In genomic region chr5:113813608-113814007, GRCm38 (mm10) we compare ENCODE assay signal across 12 mouse cellular contexts. TPM values are rescaled to one million over a fixed set of nuclear protein-coding genes. Genes with fewer than 3 reads are reported as not detected.
A peak's percentile ranks its signal among the peaks of the same experiment; 100 is the strongest.
DNase-seq lines count a peak whose midpoint lies in the region; ATAC-seq and TF ChIP-seq lines count a peak whose summit lies in the region.
"Had no signal": no experiment of that assay in that cellular context is flagged by ENCODE, and none has a peak within 500 bp of the region (broad histone marks: within the 10 kb centered on the region; RNA-seq: fewer than 3 reads in every experiment).

No protein-coding gene starts in this region.

- no peak for ATAC-seq in kidney, embryonic 16.5 days (ENCODE audit: low FRiP score, low TSS enrichment)
- peak; percentile 55; the same call in 1 of the 2 replicates for ATAC-seq in erythroblast, adult 5-6 weeks (replicated peaks; ENCODE audit: low FRiP score, poor library complexity, severe bottlenecking)
- ATAC-seq in hindbrain, embryonic 16.5 days = no peak
- ATAC-seq: midbrain, embryonic 16.5 days had no signal

- H3K4me2 ChIP-seq in kidney, embryonic 16.5 days (replicated peaks; ENCODE audit: low read depth, low read length) = no peak overlapping the region
- H3K4me2 ChIP-seq in hindbrain, embryonic 16.5 days (ENCODE audit: low read length) = no peak overlapping the region
- H3K4me2 ChIP-seq: liver, embryonic 13.5 days had no signal

- peaks cover 13% of the 10 kb centered on the region for H3K4me1 ChIP-seq in kidney, embryonic 16.5 days (ENCODE audit: insufficient read depth, low read length)
- peaks cover 35% of the 10 kb centered on the region for H3K4me1 ChIP-seq in E14TG2a.4 (replicated peaks; ENCODE audit: low read depth, low read length)
- H3K4me1 ChIP-seq in hindbrain, embryonic 16.5 days (ENCODE audit: control insufficient read depth, insufficient read depth, low read depth, low read length) = peaks cover 4% of the 10 kb centered on the region; the same call in 1 of the 2 replicates

- H3K9ac ChIP-seq in kidney, embryonic 16.5 days (replicated peaks; ENCODE audit: low read length) = no peak overlapping the region
- H3K9ac ChIP-seq in hindbrain, embryonic 16.5 days (ENCODE audit: low read depth, low read length) = no peak overlapping the region
- H3K9ac ChIP-seq: liver, embryonic 13.5 days had no signal

- H3K27ac ChIP-seq in kidney, embryonic 16.5 days (ENCODE audit: low read length) = no peak overlapping the region
- no peak overlapping the region for H3K27ac ChIP-seq in hindbrain, embryonic 16.5 days (ENCODE audit: low read depth, low read length)
- H3K27ac ChIP-seq: liver, embryonic 13.5 days had no signal

- peak; percentile 31 for DNase-seq in kidney, adult 9 months
- peak; percentile 46 for DNase-seq in 3T3-L1 (ENCODE audit: low read depth, low spot score)
- no peak for DNase-seq in frontal cortex, postnatal 10 days (ENCODE audit: low spot score in 2 of 2)
- DNase-seq in adrenal gland, adult 8-10 months = no peak
- DNase-seq: cerebellum, adult 11-12 months; gastrocnemius, postnatal 14 days; liver, embryonic 13.5 days had no signal

- H3K4me3 ChIP-seq in kidney, embryonic 16.5 days (ENCODE audit: low read length) = no peak overlapping the region
- H3K4me3 ChIP-seq in E14TG2a.4 (replicated peaks; ENCODE audit: low read length) = peak overlapping the region; percentile 35
- H3K4me3 ChIP-seq in hindbrain, embryonic 16.5 days (ENCODE audit: low read length) = no peak overlapping the region
- H3K4me3 ChIP-seq: liver, embryonic 13.5 days had no signal

- peak; percentile 77 for TF ChIP-seq CTCF in E14TG2a.4 (conservative IDR thresholded peaks at IDR 0.05; ENCODE audit: low read length)

- peaks cover 6% of the 10 kb centered on the region; the same call in 1 of the 2 replicates for H3K9me3 ChIP-seq in kidney, embryonic 16.5 days (ENCODE audit: low read length)
- H3K9me3 ChIP-seq in E14TG2a.4 (ENCODE audit: low read length) = no peaks in the 10 kb centered on the region
- H3K9me3 ChIP-seq in hindbrain, embryonic 16.5 days (ENCODE audit: control insufficient read depth, low read length) = 0 out of 2 replicates have a peak, but pooled peaks cover 4% of the 10 kb centered on the region
- H3K9me3 ChIP-seq: liver, embryonic 13.5 days had no signal

- H3K27me3 ChIP-seq in kidney, embryonic 16.5 days (ENCODE audit: insufficient read depth, low read length) = no peaks in the 10 kb centered on the region; the same call in 1 of the 2 replicates
- no peaks in the 10 kb centered on the region for H3K27me3 ChIP-seq in E14TG2a.4 (ENCODE audit: insufficient read depth, low read length)
- no peaks in the 10 kb centered on the region; the same call in 1 of the 2 replicates for H3K27me3 ChIP-seq in hindbrain, embryonic 16.5 days (replicated peaks; ENCODE audit: control insufficient read depth, insufficient read depth, low read length)
- H3K27me3 ChIP-seq: liver, embryonic 13.5 days had no signal

- H3K36me3 ChIP-seq in kidney, embryonic 16.5 days (ENCODE audit: insufficient read depth, low read length) = no peaks in the 10 kb centered on the region
- H3K36me3 ChIP-seq in E14TG2a.4 (ENCODE audit: insufficient read depth, low read length) = no peaks in the 10 kb centered on the region
- H3K36me3 ChIP-seq in hindbrain, embryonic 16.5 days (ENCODE audit: control insufficient read depth, insufficient read depth, low read length) = no peaks in the 10 kb centered on the region
- H3K36me3 ChIP-seq: liver, embryonic 13.5 days had no signal

- 26% methylated on average over 9 of the region's 9 CpGs for whole genome bisulfite sequencing in kidney, embryonic 16.5 days
- WGBS in hindbrain, embryonic 16.5 days = 26% methylated on average over 9 of the region's 9 CpGs

RNA-seq across cellular contexts. Expression of gene Tmem119, which starts 13.3 kb away (rescaled TPM):
- polyA plus RNA-seq in kidney, embryonic 16.5 days (2015; fragmentation: Nextera tagmentation; extraction: Ambion mirVana) = 46.1 and 51.7 TPM in 2 replicates
- 2.7 TPM in 1 of 2 replicates, not detected in the other for total RNA-seq in erythroblast, adult 5-6 weeks (2015; ENCODE audit: low replicate concordance)
- total RNA-seq in erythroblast, adult 5-6 weeks (2017; ENCODE audit: low replicate concordance) = 1.1 TPM in 1 of 2 replicates, not detected in the other
- 7.9 and 10.4 TPM in 2 replicates for polyA plus RNA-seq in hindbrain, embryonic 16.5 days (2015; fragmentation: Nextera tagmentation; extraction: Ambion mirVana)
- 10 to 100 TPM in 2 of 4 experiments, 1 to 10 TPM in 2; 9.1 to 14.2 (median 11.2) TPM for total RNA-seq in adrenal gland, adult 8-10 months (2022)

RNA-seq across cellular contexts. Expression of gene Selplg, which starts 18.8 kb away (rescaled TPM):
- 2.4 TPM in 2 replicates for polyA plus RNA-seq in kidney, embryonic 16.5 days (2015; fragmentation: Nextera tagmentation; extraction: Ambion mirVana)
- total RNA-seq in erythroblast, adult 5-6 weeks (2015; ENCODE audit: low replicate concordance) = 85.1 and 133 TPM in 2 replicates
- 30.2 and 34.8 TPM in 2 replicates for total RNA-seq in erythroblast, adult 5-6 weeks (2017; ENCODE audit: low replicate concordance)
- 1.9 and 2.5 TPM in 2 replicates for polyA plus RNA-seq in hindbrain, embryonic 16.5 days (2015; fragmentation: Nextera tagmentation; extraction: Ambion mirVana)
- total RNA-seq in adrenal gland, adult 8-10 months (2022) = 1 to 10 TPM; 4.4 to 8.6 (median 5.9) TPM

RNA-seq across cellular contexts. Expression of gene Iscu, which starts 41.1 kb away (rescaled TPM):
- polyA plus RNA-seq in kidney, embryonic 16.5 days (2015; fragmentation: Nextera tagmentation; extraction: Ambion mirVana) = 107 and 110 TPM in 2 replicates
- 137 and 178 TPM in 2 replicates for total RNA-seq in erythroblast, adult 5-6 weeks (2015; ENCODE audit: low replicate concordance)
- 139 and 170 TPM in 2 replicates for total RNA-seq in erythroblast, adult 5-6 weeks (2017; ENCODE audit: low replicate concordance)
- polyA plus RNA-seq in hindbrain, embryonic 16.5 days (2015; fragmentation: Nextera tagmentation; extraction: Ambion mirVana) = 86.8 and 94.0 TPM in 2 replicates
- total RNA-seq in adrenal gland, adult 8-10 months (2022) = 1,000 to 10,000 TPM in 2 of 4 experiments, 100 to 1,000 TPM in 2; 572 to 1,204 (median 919) TPM

RNA-seq across cellular contexts. Expression of gene Sart3, which starts 41.3 kb away (rescaled TPM):
- 54.8 and 62.4 TPM in 2 replicates for polyA plus RNA-seq in kidney, embryonic 16.5 days (2015; fragmentation: Nextera tagmentation; extraction: Ambion mirVana)
- 4.0 and 6.1 TPM in 2 replicates for total RNA-seq in erythroblast, adult 5-6 weeks (2015; ENCODE audit: low replicate concordance)
- total RNA-seq in erythroblast, adult 5-6 weeks (2017; ENCODE audit: low replicate concordance) = 13.8 and 23.1 TPM in 2 replicates
- 37.7 and 39.0 TPM in 2 replicates for polyA plus RNA-seq in hindbrain, embryonic 16.5 days (2015; fragmentation: Nextera tagmentation; extraction: Ambion mirVana)
- total RNA-seq in adrenal gland, adult 8-10 months (2022) = 10 to 100 TPM; 29.5 to 47.4 (median 40.1) TPM

Comparison
In these comparisons a context has a peak if more than half of its experiments do, and no peak if none do; other contexts are left out.
1. DNase-seq: peak in kidney, adult 9 months (single experiment) and 3T3-L1 (single experiment); none in frontal cortex, postnatal 10 days (0 of 2) and adrenal gland, adult 8-10 months (single experiment).